In genomic region chr2:165070096-165070816, GRCm38 (mm10) we compare ENCODE assay signal across 8 mouse cellular contexts. TPM values are rescaled to one million over a fixed set of nuclear protein-coding genes. Genes with fewer than 3 reads are reported as not detected.
DNase-seq lines count a peak whose midpoint lies in the region; ATAC-seq lines count a peak whose summit lies in the region.
"Had no signal": no experiment of that assay in that cellular context is flagged by ENCODE, and none has a peak within 500 bp of the region (broad histone marks: within the 10 kb centered on the region; RNA-seq: fewer than 3 reads in every experiment).

No protein-coding gene starts in this region.

- no peaks in the 10 kb centered on the region for H3K9me3 ChIP-seq in embryonic facial prominence, embryonic 14.5 days (ENCODE audit: control insufficient read depth, low read length)
- H3K9me3 ChIP-seq in lung, embryonic 16.5 days (ENCODE audit: control insufficient read depth, low read length): no peaks in the 10 kb centered on the region

- no peak for ATAC-seq in embryonic facial prominence, embryonic 14.5 days (ENCODE audit: low read depth)
- 0 out of 2 replicates have a peak, but pooled peaks have one; percentile 29 for ATAC-seq in lung, embryonic 16.5 days (ENCODE audit: low read depth)

- H3K27me3 ChIP-seq in embryonic facial prominence, embryonic 14.5 days (replicated peaks; ENCODE audit: control insufficient read depth, insufficient read depth, low read length): peaks cover 31% of the 10 kb centered on the region
- peaks cover 15% of the 10 kb centered on the region for H3K27me3 ChIP-seq in lung, embryonic 16.5 days (ENCODE audit: control insufficient read depth, insufficient read depth, low read depth, low read length)

- H3K9ac ChIP-seq in embryonic facial prominence, embryonic 14.5 days (ENCODE audit: low read depth, low read length): 0 out of 2 replicates have a peak overlapping the region, but pooled peaks have one; percentile 8
- no peak overlapping the region for H3K9ac ChIP-seq in lung, embryonic 16.5 days (ENCODE audit: low read length)

- H3K4me2 ChIP-seq in embryonic facial prominence, embryonic 14.5 days (ENCODE audit: low read depth, low read length): peak overlapping the region; percentile 20; the same call in 1 of the 2 replicates
- H3K4me2 ChIP-seq in lung, embryonic 16.5 days (ENCODE audit: low read depth, low read length): no peak overlapping the region; the same call in 1 of the 2 replicates

- no peaks in the 10 kb centered on the region for H3K4me1 ChIP-seq in embryonic facial prominence, embryonic 14.5 days (ENCODE audit: control insufficient read depth, insufficient read depth, low read length)
- H3K4me1 ChIP-seq in lung, embryonic 16.5 days (replicated peaks; ENCODE audit: control insufficient read depth, insufficient read depth, low read length): peaks cover 6% of the 10 kb centered on the region

- H3K4me3 ChIP-seq in embryonic facial prominence, embryonic 14.5 days (ENCODE audit: low read depth, low read length): no peak overlapping the region
- H3K4me3 ChIP-seq in lung, embryonic 16.5 days (ENCODE audit: low read length): no peak overlapping the region

- H3K36me3 ChIP-seq in embryonic facial prominence, embryonic 14.5 days (ENCODE audit: control insufficient read depth, insufficient read depth, low read length): no peaks in the 10 kb centered on the region
- no peaks in the 10 kb centered on the region for H3K36me3 ChIP-seq in lung, embryonic 16.5 days (ENCODE audit: control insufficient read depth, insufficient read depth, low read length)

- peak; percentile 84 for DNase-seq in ES-CJ7 (ENCODE audit: low read depth, low spot score)
- DNase-seq in adrenal gland, postnatal 25 days: peak; percentile 58
- peak; percentile 61 for DNase-seq in embryonic facial prominence, embryonic 14.5 days (ENCODE audit: low spot score)
- peak; percentile 62 to 81 for DNase-seq in heart, postnatal 10 days
- DNase-seq in layer of hippocampus, adult 11-12 months (ENCODE audit: low spot score): peak; percentile 71
- peak; percentile 90 for DNase-seq in retina, postnatal 1 day

- intact Hi-C loops in heart, postnatal 10 days (cut with DNase I): no loop called here

- no peak overlapping the region for H3K27ac ChIP-seq in embryonic facial prominence, embryonic 14.5 days (replicated peaks; ENCODE audit: low read depth, low read length)
- no peak overlapping the region for H3K27ac ChIP-seq in lung, embryonic 16.5 days (ENCODE audit: low read length)

- 28% methylated on average over 21 of the region's 23 CpGs for WGBS in embryonic facial prominence, embryonic 14.5 days
- 24% methylated on average over 23 of the region's 23 CpGs for WGBS in lung, embryonic 16.5 days

RNA-seq across cellular contexts. Expression of gene Cd40, which starts 14.8 kb away (rescaled TPM):
- total RNA-seq in adrenal gland, postnatal 25 days (2021): 2.1 and 3.9 TPM in 2 replicates
- 4.2 and 6.4 TPM in 2 replicates for polyA plus RNA-seq in embryonic facial prominence, embryonic 14.5 days (2014; fragmentation: Nextera tagmentation; extraction: Ambion mirVana)
- 1 to 10 TPM; 5.3 to 6.5 TPM for total RNA-seq in heart, postnatal 10 days (2021)
- 41.7 and 41.9 TPM in 2 replicates for polyA plus RNA-seq in lung, embryonic 16.5 days (2015; fragmentation: Nextera tagmentation; extraction: Ambion mirVana)

RNA-seq across cellular contexts. Expression of gene 1700025C18Rik, which starts 20.3 kb away (rescaled TPM):
- not detected in 2 replicates for total RNA-seq in adrenal gland, postnatal 25 days (2021)
- polyA plus RNA-seq in embryonic facial prominence, embryonic 14.5 days (2014; fragmentation: Nextera tagmentation; extraction: Ambion mirVana): not detected in 2 replicates
- total RNA-seq in heart, postnatal 10 days (2021): not detected
- not detected in 2 replicates for polyA plus RNA-seq in lung, embryonic 16.5 days (2015; fragmentation: Nextera tagmentation; extraction: Ambion mirVana)
- polyA plus RNA-seq: heart, embryonic 16.5 days had no signal

RNA-seq across cellular contexts. Expression of gene Ncoa5, which starts 35.6 kb away (rescaled TPM):
- 34.1 and 46.2 TPM in 2 replicates for total RNA-seq in adrenal gland, postnatal 25 days (2021)
- polyA plus RNA-seq in embryonic facial prominence, embryonic 14.5 days (2014; fragmentation: Nextera tagmentation; extraction: Ambion mirVana): 48.7 and 53.2 TPM in 2 replicates
- 10 to 100 TPM; 24.6 to 26.1 TPM for total RNA-seq in heart, postnatal 10 days (2021)
- polyA plus RNA-seq in lung, embryonic 16.5 days (2015; fragmentation: Nextera tagmentation; extraction: Ambion mirVana): 64.3 and 64.4 TPM in 2 replicates
